Mouse (Mus musculus) lung, adult 2 months (tissue): Measurements from ENCODE around the gene Ermn.
A peak's percentile ranks its signal among the peaks of the same experiment; 100 is the strongest.

ENCODE experiments used
- CTCF ChIP-seq: fragments of 200-500 bp; IDR thresholded peaks from 2 replicates; pipeline ENCODE4 v1.5.1; 2011; ENCODE audit warnings: mild to moderate bottlenecking, low read length, control low read depth; ENCODE audit not compliant: insufficient read depth
- POLR2A ChIP-seq: fragments of 200-500 bp; IDR thresholded peaks from 2 replicates; pipeline ENCODE4 v1.6.1; 2011; ENCODE audit warnings: low read depth, mild to moderate bottlenecking, control low read depth, low read length, borderline replicate concordance; ENCODE audit errors: extremely low read depth

- peak; percentile 90 for TF ChIP-seq CTCF
- TF ChIP-seq POLR2A: no peak
Observed at GRCm38 (mm10) chr2:58055383-58055782, 2.7 kb upstream of the Ermn start.
